Mouse (Mus musculus): ENCODE data around the gene Rabgap1.

DNA sequence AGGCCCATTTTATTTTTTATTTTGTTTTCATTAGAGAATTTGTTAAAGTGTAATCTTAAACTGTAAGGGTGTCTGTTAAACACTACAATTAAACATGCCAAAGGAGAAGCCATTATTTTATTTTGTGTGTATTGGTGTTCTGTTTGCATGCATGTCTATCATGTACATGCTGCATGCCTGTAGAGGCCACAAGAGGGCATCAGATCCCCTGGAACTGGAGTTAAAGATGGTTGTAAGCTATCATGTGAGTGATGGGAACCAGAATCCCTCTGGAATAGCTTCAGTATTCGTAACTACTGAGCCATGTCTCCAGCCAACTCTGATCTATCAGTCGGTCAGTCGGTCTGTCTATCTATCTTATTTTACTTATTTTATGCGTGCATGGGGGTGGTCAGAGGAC, 17.6 kb downstream of the Rabgap1 start:
- TF ChIP-seq CTCF (IDR thresholded peaks at IDR 0.05; ENCODE audit: borderline replicate concordance, insufficient read depth, low read length) (no peak), POLR2A (IDR thresholded peaks at IDR 0.05; ENCODE audit: low read depth, low read length) (no peak)
